Mouse (Mus musculus): Measurements from ENCODE around the gene Tm4sf5.

Tm4sf5 gene

GRCm38 (mm10) chr11:70489684-70490083 lies 15.4 kb upstream of the Tm4sf5 start:
- Histone ChIP-seq H3K36me3 (ENCODE audit: control insufficient read depth, insufficient read depth, low read length, poor library complexity, severe bottlenecking) (no peaks in the 10 kb centered on the region), H3K27me3 (ENCODE audit: control insufficient read depth, insufficient read depth, low read length, poor library complexity, severe bottlenecking) (no peaks in the 10 kb centered on the region)
- DNase-seq (ENCODE audit: low read depth, low spot score) = peak; percentile 9

DNA sequence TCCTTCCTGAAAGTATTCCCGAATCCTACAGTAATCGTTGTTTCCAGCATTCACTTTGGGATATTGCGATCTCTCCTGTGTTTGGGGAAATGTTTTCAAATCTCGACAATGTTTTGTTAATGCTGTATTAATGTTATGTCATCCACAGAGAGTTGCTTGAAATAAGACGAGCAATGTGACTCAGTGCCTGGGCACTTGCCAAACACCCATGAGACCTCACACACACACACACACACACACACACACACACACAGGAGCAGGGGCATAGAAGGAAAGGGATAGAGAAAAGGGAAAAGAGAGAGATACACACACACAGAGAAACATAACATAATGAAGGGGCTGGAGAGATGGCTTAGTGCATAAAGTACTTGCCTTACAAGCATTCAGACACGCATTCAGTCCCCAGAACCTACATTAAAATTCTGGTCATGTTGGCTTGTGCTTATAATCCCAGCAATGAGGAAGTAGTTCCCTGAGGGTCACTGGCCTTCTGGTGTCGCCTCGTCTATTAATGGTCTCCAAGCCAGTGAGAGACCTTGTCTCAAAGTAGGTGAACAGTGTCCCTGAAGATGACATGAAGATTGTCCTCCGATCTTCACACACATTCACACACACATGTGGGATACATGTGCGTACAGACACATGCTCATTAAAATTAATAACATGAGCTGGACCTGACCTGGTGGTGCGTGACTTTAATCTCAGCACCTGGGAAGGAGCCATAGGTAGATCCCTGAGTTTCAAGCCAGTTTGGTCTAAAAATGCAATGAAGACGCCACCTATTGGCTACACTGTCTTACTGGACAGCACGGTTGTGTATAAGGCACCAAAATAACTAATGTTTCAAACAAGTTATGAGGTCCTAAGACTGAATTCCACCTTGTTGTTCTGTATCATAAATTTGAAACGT lies 5.2 kb upstream of the Tm4sf5 start:
- peak; percentile 41 for DNase-seq (ENCODE audit: low read depth, low spot score)
- no peaks in the 10 kb centered on the region; the same call in 1 of the 2 replicates for H3K27me3 ChIP-seq (ENCODE audit: control insufficient read depth, insufficient read depth, low read length, poor library complexity, severe bottlenecking)
- no peaks in the 10 kb centered on the region for H3K36me3 ChIP-seq (ENCODE audit: control insufficient read depth, insufficient read depth, low read length, poor library complexity, severe bottlenecking)

DNA sequence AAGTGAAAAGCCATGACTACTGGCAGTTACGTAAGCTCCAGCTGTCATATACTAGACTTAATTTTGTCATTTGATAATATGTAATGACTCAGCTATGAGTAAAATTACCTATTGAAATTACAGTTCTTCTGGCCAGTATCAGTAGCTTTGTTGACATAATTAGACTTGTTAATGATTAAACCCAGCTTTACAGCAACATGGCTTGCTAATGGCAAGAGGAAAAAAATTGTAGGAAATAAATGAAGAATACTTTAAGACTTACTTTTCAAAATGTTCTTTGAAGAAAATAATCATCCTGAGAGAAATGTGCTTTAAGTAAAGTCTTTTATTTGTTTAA lies 4.6 kb upstream of the Tm4sf5 start:
- no peaks in the 10 kb centered on the region for H3K36me3 ChIP-seq (ENCODE audit: control insufficient read depth, insufficient read depth, low read length, poor library complexity, severe bottlenecking)
- DNase-seq (ENCODE audit: low read depth, low spot score) = no peak
- H3K27me3 ChIP-seq (ENCODE audit: control insufficient read depth, insufficient read depth, low read length, poor library complexity, severe bottlenecking) = no peaks in the 10 kb centered on the region; the same call in 1 of the 2 replicates

DNA sequence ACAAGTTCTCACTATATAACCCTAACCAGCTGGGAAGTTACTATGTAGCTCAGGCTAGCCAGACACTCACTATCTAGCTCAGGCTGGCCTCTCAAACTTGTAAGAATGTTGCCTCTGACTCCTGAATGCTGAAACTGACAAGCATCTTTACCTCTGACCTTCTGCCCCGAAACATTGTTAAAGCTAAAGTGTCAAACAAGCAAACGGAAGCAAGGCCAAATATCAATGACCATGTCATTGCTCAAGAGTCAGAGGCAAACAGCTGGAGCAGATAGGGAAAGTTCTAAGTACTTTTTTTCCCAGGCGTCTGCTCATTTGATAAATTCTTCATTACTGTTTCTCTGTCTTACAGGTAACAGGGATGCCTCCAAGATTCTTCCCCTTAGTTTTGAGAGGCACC lies 3.0 kb upstream of the Tm4sf5 start:
- Histone ChIP-seq H3K27me3 (ENCODE audit: control insufficient read depth, insufficient read depth, low read length, poor library complexity, severe bottlenecking) (no peaks in the 10 kb centered on the region; the same call in 1 of the 2 replicates), H3K36me3 (ENCODE audit: control insufficient read depth, insufficient read depth, low read length, poor library complexity, severe bottlenecking) (no peaks in the 10 kb centered on the region)
- DNase-seq (ENCODE audit: low read depth, low spot score) = no peak

- Histone ChIP-seq H3K27me3 (ENCODE audit: control insufficient read depth, insufficient read depth, low read length, poor library complexity, severe bottlenecking) (no peaks in the 10 kb centered on the region; the same call in 1 of the 2 replicates), H3K36me3 (ENCODE audit: control insufficient read depth, insufficient read depth, low read length, poor library complexity, severe bottlenecking) (no peaks in the 10 kb centered on the region)
- peak; percentile 82 for DNase-seq (ENCODE audit: low read depth, low spot score)
Measured at GRCm38 (mm10) chr11:70506385-70506784, 1.3 kb downstream of the Tm4sf5 start.

DNA sequence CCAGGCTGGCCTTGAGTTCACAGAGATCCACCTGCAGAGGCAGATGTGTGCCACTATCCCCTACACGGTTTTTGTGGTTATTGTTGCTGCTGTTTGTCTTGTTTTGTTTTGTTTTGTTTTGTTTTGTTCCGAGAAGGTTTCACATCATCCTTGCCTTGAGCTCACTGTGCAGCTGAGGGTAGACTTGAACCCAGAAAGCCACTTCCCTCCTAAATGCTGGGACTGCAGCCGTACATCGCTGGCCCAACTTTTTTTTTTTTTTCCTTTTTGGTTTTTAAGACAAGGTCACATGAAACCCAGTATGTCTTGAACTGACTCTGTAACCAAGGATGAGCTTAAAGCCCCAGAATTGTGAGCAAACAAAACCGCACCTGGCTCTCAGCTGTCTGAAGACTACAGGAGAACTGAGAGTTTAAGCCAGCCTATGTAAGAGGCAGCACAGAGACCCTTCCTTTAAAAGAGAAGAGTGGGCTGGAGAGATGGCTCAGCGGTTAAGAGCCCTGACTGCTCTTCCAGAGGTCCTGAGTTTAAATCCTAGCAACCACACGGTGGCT lies 2.0 kb downstream of the Tm4sf5 start:
- DNase-seq (ENCODE audit: low read depth, low spot score) = no peak
- Histone ChIP-seq H3K27me3 (ENCODE audit: control insufficient read depth, insufficient read depth, low read length, poor library complexity, severe bottlenecking) (no peaks in the 10 kb centered on the region; the same call in 1 of the 2 replicates), H3K36me3 (ENCODE audit: control insufficient read depth, insufficient read depth, low read length, poor library complexity, severe bottlenecking) (no peaks in the 10 kb centered on the region)

GRCm38 (mm10) chr11:70509753-70510564 lies 4.9 kb downstream of the Tm4sf5 start:
- no peaks in the 10 kb centered on the region for H3K27me3 ChIP-seq (ENCODE audit: control insufficient read depth, insufficient read depth, low read length, poor library complexity, severe bottlenecking)
- H3K36me3 ChIP-seq (ENCODE audit: control insufficient read depth, insufficient read depth, low read length, poor library complexity, severe bottlenecking) = no peaks in the 10 kb centered on the region
- peak; percentile 79 for DNase-seq (ENCODE audit: low read depth, low spot score)

GRCm38 (mm10) chr11:70511242-70511641 lies 6.2 kb downstream of the Tm4sf5 start:
- H3K36me3 ChIP-seq (ENCODE audit: control insufficient read depth, insufficient read depth, low read length, poor library complexity, severe bottlenecking) = no peaks in the 10 kb centered on the region
- DNase-seq (ENCODE audit: low read depth, low spot score) = no peak
- H3K27me3 ChIP-seq (ENCODE audit: control insufficient read depth, insufficient read depth, low read length, poor library complexity, severe bottlenecking) = no peaks in the 10 kb centered on the region

DNA sequence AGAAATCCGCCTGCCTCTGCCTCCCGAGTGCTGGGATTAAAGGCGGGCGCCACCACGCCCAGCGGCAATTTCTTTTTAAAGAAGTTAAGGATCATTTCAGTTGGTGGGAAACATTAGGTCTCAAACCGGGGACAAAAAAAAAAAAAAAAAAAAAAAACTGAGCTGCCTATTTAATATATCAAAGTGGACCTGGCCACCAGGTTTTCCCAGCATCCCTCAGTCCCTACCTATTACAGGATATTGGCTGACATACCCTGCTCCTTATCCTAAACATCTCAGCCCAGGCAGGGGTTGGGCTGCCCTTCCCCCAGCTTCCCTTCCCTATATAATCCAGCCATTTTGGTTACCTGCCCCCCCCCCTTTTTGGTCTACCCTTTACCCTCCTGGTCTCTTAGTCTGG lies 6.8 kb downstream of the Tm4sf5 start:
- H3K27me3 ChIP-seq (ENCODE audit: control insufficient read depth, insufficient read depth, low read length, poor library complexity, severe bottlenecking) = no peaks in the 10 kb centered on the region
- no peaks in the 10 kb centered on the region for H3K36me3 ChIP-seq (ENCODE audit: control insufficient read depth, insufficient read depth, low read length, poor library complexity, severe bottlenecking)
- no peak for DNase-seq (ENCODE audit: low read depth, low spot score)

GRCm38 (mm10) chr11:70512709-70513342 lies 7.8 kb downstream of the Tm4sf5 start:
- DNase-seq (ENCODE audit: low read depth, low spot score) = no peak
- Histone ChIP-seq H3K27me3 (ENCODE audit: control insufficient read depth, insufficient read depth, low read length, poor library complexity, severe bottlenecking) (no peaks in the 10 kb centered on the region), H3K36me3 (ENCODE audit: control insufficient read depth, insufficient read depth, low read length, poor library complexity, severe bottlenecking) (no peaks in the 10 kb centered on the region)

GRCm38 (mm10) chr11:70513520-70513919 lies 8.5 kb downstream of the Tm4sf5 start:
- H3K27me3 ChIP-seq (ENCODE audit: control insufficient read depth, insufficient read depth, low read length, poor library complexity, severe bottlenecking) = no peaks in the 10 kb centered on the region
- DNase-seq (ENCODE audit: low read depth, low spot score) = no peak
- H3K36me3 ChIP-seq (ENCODE audit: control insufficient read depth, insufficient read depth, low read length, poor library complexity, severe bottlenecking) = no peaks in the 10 kb centered on the region

DNA sequence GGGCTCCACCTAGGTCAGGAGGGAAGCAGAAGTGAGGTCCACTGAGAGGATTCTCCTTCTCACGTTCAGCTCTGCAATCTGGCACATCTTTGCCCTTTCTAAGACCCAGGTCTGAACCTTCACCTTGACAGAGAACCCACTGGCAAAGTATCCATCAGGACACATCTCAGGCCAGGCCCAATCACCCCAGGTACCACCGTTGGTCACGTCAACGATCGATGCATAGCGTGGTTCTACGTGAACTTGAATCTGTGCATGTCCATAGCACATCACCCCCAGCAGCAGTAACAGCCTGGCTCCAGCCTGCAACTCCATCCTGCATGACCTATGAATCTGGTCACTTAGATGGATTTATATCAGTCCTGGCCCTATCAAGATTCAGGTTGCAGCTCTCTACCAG lies 9.2 kb downstream of the Tm4sf5 start, which contains the start of gene Vmo1:
TSS of gene Vmo1 (minus strand) at position 329 of the 400 bp plus-strand sequence.
- H3K27me3 ChIP-seq (ENCODE audit: control insufficient read depth, insufficient read depth, low read length, poor library complexity, severe bottlenecking) = no peaks in the 10 kb centered on the region
- no peaks in the 10 kb centered on the region for H3K36me3 ChIP-seq (ENCODE audit: control insufficient read depth, insufficient read depth, low read length, poor library complexity, severe bottlenecking)
- no peak for DNase-seq (ENCODE audit: low read depth, low spot score)

DNA sequence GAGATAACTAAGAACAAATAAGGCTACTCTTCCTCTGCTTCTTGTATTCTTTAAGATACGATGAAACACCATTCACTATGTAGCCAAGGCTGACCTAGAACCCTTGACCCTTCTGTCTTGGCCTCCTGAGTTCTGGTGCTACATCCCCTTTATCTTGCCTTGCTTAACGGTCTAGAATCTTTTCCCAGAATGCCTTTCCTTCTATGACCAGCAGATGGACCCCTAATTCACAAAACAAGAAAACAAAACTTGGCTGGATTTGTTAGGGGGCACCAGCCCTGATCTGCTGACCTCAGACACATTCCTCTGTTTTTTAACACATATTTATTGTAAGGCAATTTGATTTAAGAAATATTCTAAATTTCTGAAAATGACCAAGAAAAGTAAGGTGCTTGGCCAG lies 11.3 kb downstream of the Tm4sf5 start:
- DNase-seq (ENCODE audit: low read depth, low spot score) = peak; percentile 76
- no peaks in the 10 kb centered on the region for H3K36me3 ChIP-seq (ENCODE audit: control insufficient read depth, insufficient read depth, low read length, poor library complexity, severe bottlenecking)
- no peaks in the 10 kb centered on the region for H3K27me3 ChIP-seq (ENCODE audit: control insufficient read depth, insufficient read depth, low read length, poor library complexity, severe bottlenecking)

DNA sequence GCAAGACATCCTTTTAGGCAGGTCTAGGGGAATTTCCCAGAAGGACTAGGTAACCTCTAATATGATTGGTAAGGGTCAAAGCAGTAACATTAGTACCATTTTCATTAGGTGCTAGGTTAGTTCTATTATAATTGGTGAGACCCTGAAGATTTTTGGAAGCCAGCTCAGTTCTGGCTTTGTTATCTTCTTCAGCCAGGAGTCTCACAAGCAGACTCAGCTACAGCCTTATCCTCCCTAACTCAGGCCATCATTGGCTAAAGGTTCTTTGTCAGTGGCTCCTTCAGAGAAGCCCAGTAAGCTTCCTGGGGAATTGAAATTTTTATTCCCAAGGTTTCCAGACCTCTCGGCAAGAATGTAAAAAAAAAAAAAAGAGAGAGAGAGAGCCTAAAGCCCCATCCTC lies 13.4 kb downstream of the Tm4sf5 start:
- Histone ChIP-seq H3K36me3 (ENCODE audit: control insufficient read depth, insufficient read depth, low read length, poor library complexity, severe bottlenecking) (no peaks in the 10 kb centered on the region), H3K27me3 (ENCODE audit: control insufficient read depth, insufficient read depth, low read length, poor library complexity, severe bottlenecking) (no peaks in the 10 kb centered on the region)
- no peak for DNase-seq (ENCODE audit: low read depth, low spot score)
